Mouse (Mus musculus) leukemia stem cell, adult 10-12 weeks (primary cell): ENCODE measurements around the gene Tyw5. TPM values are rescaled to one million over a fixed set of nuclear protein-coding genes. Genes with fewer than 3 reads are reported as not detected.

Source experiments
- polyA plus RNA-seq: library from polyadenylated mRNA; stranded (reverse); fragments of >175 nt; gene quantifications from 2 replicates; pipeline ENCODE4 v1.2.3, GENCODE M21; 2012; ENCODE audit warnings: low replicate concordance

Tyw5 gene
- polyA plus RNA-seq: 0.76 and 0.86 TPM in 2 replicates

GRCm38 (mm10) chr1:57406187-57407151 is at the start of gene Tyw5, which contains the start of gene Maip1:
TSS of gene Tyw5 (minus strand) at chr1:57407101.
TSS of gene Maip1 (plus strand) at chr1:57406328.

GRCm38 (mm10) chr1:57377376-57378341 is 29.2 kb downstream of the Tyw5 start, which contains the start of gene 1700066M21Rik:
TSS of gene 1700066M21Rik (plus strand) at chr1:57377620.

Other genes starting within 250 kb of the Tyw5 start
- 30.8 and 40.9 TPM in 2 replicates for gene 1700066M21Rik, start 29.5 kb downstream of the Tyw5 start, polyA plus RNA-seq
- gene Maip1, start 773 bp downstream of the Tyw5 start, polyA plus RNA-seq: 17.2 and 26.3 TPM in 2 replicates